Mouse (Mus musculus) forebrain, embryonic 13.5 days (tissue): Measurements from ENCODE around the gene Fmnl3. TPM values are rescaled to one million over a fixed set of nuclear protein-coding genes. Genes with fewer than 3 reads are reported as not detected.

Experiments used
- ATAC-seq: fragments of 200-750 bp; cut with Nextera tagmentation; 2 replicates; pipeline ENCODE4 v1.8.0; 2017
- H3K27ac ChIP-seq: fragments of 300-500 bp; sonication (generic); 2 replicates; pipeline ENCODE4 v1.5.1; 2015; ENCODE audit warnings: inconsistent platforms, mild to moderate bottlenecking, moderate library complexity
- H3K27me3 ChIP-seq: fragments of 300-500 bp; sonication (generic); 2 replicates; pipeline ENCODE4 v1.6.1; 2015; ENCODE audit warnings: mild to moderate bottlenecking, inconsistent platforms
- H3K36me3 ChIP-seq: fragments of 300-500 bp; sonication (generic); 2 replicates; pipeline ENCODE4 v1.6.1; 2015; ENCODE audit warnings: mild to moderate bottlenecking, inconsistent platforms; ENCODE audit not compliant: poor library complexity, severe bottlenecking
- H3K4me1 ChIP-seq: fragments of 300-500 bp; sonication (generic); 2 replicates; pipeline ENCODE4 v1.6.1; 2015; ENCODE audit warnings: inconsistent platforms
- H3K4me2 ChIP-seq: fragments of 300-500 bp; sonication (generic); 2 replicates; pipeline ENCODE4 v1.6.1; 2015; ENCODE audit warnings: inconsistent platforms, mild to moderate bottlenecking, moderate library complexity
- H3K4me3 ChIP-seq: fragments of 300-500 bp; sonication (generic); 2 replicates; pipeline ENCODE4 v1.5.1; 2015; ENCODE audit warnings: mild to moderate bottlenecking, inconsistent platforms
- H3K9ac ChIP-seq: fragments of 300-500 bp; sonication (generic); 2 replicates; pipeline ENCODE4 v1.6.1; 2015; ENCODE audit warnings: mild to moderate bottlenecking, inconsistent platforms
- H3K9me3 ChIP-seq: fragments of 300-500 bp; sonication (generic); replicated peaks from 2 replicates; pipeline ENCODE4 v1.6.1; 2016; ENCODE audit warnings: inconsistent platforms
- WGBS: fragments of 180-500 bp; shearing (Covaris S2); methylation state at CpG from one replicate; pipeline ENCODE4 v1.1.7; 2015; 5-methylcytosine and 5-hydroxymethylcytosine counted together
- polyA plus RNA-seq: library from polyadenylated mRNA; unstranded; fragments of >200 nt; fragmentation: Nextera tagmentation; extraction: Ambion mirVana; gene quantifications from 2 replicates; pipeline ENCODE4 v1.2.1, GENCODE M21; 2015

The Fmnl3 gene
- polyA plus RNA-seq, 1 experiment from 2014 or later = 8.2 TPM

GRCm38 (mm10) chr15:99320168-99320674 lies 50.1 kb downstream of the Fmnl3 start:
- H3K4me3 ChIP-seq = no peak overlapping the region
- no peak overlapping the region for H3K9ac ChIP-seq
- 88% methylated on average over 10 of the region's 10 CpGs for WGBS
- ATAC-seq = no peak
- H3K27ac ChIP-seq = no peak overlapping the region
- peaks cover 99% of the 10 kb centered on the region for H3K36me3 ChIP-seq
- no peak overlapping the region for H3K4me2 ChIP-seq
- H3K27me3 ChIP-seq = no peaks in the 10 kb centered on the region
- no peaks in the 10 kb centered on the region for H3K4me1 ChIP-seq
- no peaks in the 10 kb centered on the region for H3K9me3 ChIP-seq

GRCm38 (mm10) chr15:99319411-99319871 lies 50.8 kb downstream of the Fmnl3 start:
- Histone ChIP-seq H3K27me3 (no peaks in the 10 kb centered on the region), H3K4me2 (no peak overlapping the region), H3K36me3 (peaks cover 99% of the 10 kb centered on the region), H3K27ac (no peak overlapping the region), H3K4me1 (no peaks in the 10 kb centered on the region), H3K9ac (no peak overlapping the region), H3K9me3 (no peaks in the 10 kb centered on the region), H3K4me3 (no peak overlapping the region)
- WGBS = 77% methylated on average over 3 of the region's 3 CpGs
- no peak for ATAC-seq

- whole genome bisulfite sequencing = 89% methylated on average over 14 of the region's 14 CpGs
Observed at GRCm38 (mm10) chr15:99318861-99319410, 51.3 kb downstream of the Fmnl3 start.

GRCm38 (mm10) chr15:99318071-99318470 lies 52.2 kb downstream of the Fmnl3 start:
- H3K27ac ChIP-seq = no peak overlapping the region
- H3K27me3 ChIP-seq = no peaks in the 10 kb centered on the region
- no peaks in the 10 kb centered on the region for H3K4me1 ChIP-seq
- peaks cover 99% of the 10 kb centered on the region for H3K36me3 ChIP-seq
- WGBS = 83% methylated on average over 6 of the region's 6 CpGs
- ATAC-seq = no peak
- H3K4me3 ChIP-seq = no peak overlapping the region
- H3K9ac ChIP-seq = no peak overlapping the region
- no peaks in the 10 kb centered on the region for H3K9me3 ChIP-seq
- no peak overlapping the region for H3K4me2 ChIP-seq

More at GRCm38 (mm10) chr15:99318861-99319410, 51.3 kb downstream of the Fmnl3 start:
- Histone ChIP-seq H3K4me2 (no peak overlapping the region), H3K4me1 (no peaks in the 10 kb centered on the region), H3K4me3 (no peak overlapping the region), H3K27me3 (no peaks in the 10 kb centered on the region), H3K9ac (no peak overlapping the region), H3K9me3 (no peaks in the 10 kb centered on the region), H3K36me3 (peaks cover 100% of the 10 kb centered on the region), H3K27ac (no peak overlapping the region)
- ATAC-seq = no peak

- Histone ChIP-seq H3K9me3 (no peaks in the 10 kb centered on the region), H3K9ac (0 out of 2 replicates have a peak overlapping the region, but pooled peaks have one; percentile 8), H3K4me3 (no peak overlapping the region), H3K27me3 (no peaks in the 10 kb centered on the region), H3K36me3 (peaks cover 97% of the 10 kb centered on the region), H3K4me2 (no peak overlapping the region), H3K27ac (peak overlapping the region; percentile 85), H3K4me1 (no peaks in the 10 kb centered on the region)
- 84% methylated on average over 2 of the region's 2 CpGs for WGBS
- no peak for ATAC-seq
Observed at GRCm38 (mm10) chr15:99317267-99317651, 53.0 kb downstream of the Fmnl3 start.

GRCm38 (mm10) chr15:99316314-99317266 lies 53.7 kb downstream of the Fmnl3 start:
- H3K27ac ChIP-seq = peak overlapping the region; percentile 85
- H3K4me1 ChIP-seq = no peaks in the 10 kb centered on the region
- WGBS = 83% methylated on average over 16 of the region's 16 CpGs
- 0 out of 2 replicates have a peak overlapping the region, but pooled peaks have one; percentile 17 for H3K9ac ChIP-seq
- H3K27me3 ChIP-seq = no peaks in the 10 kb centered on the region
- H3K36me3 ChIP-seq = peaks cover 97% of the 10 kb centered on the region
- ATAC-seq = peak; percentile 65
- H3K9me3 ChIP-seq = no peaks in the 10 kb centered on the region
- H3K4me3 ChIP-seq = no peak overlapping the region
- no peak overlapping the region for H3K4me2 ChIP-seq

- no peak overlapping the region for H3K4me2 ChIP-seq
- no peak overlapping the region for H3K4me3 ChIP-seq
- H3K27ac ChIP-seq = no peak overlapping the region
- no peaks in the 10 kb centered on the region for H3K4me1 ChIP-seq
- H3K9ac ChIP-seq = no peak overlapping the region
- ATAC-seq = no peak
- peaks cover 96% of the 10 kb centered on the region for H3K36me3 ChIP-seq
- H3K27me3 ChIP-seq = no peaks in the 10 kb centered on the region
- no peaks in the 10 kb centered on the region for H3K9me3 ChIP-seq
- whole genome bisulfite sequencing = 93% methylated on average over 16 of the region's 16 CpGs
Observed at GRCm38 (mm10) chr15:99314891-99315290, 55.4 kb downstream of the Fmnl3 start.

GRCm38 (mm10) chr15:99310617-99311016 lies 59.7 kb downstream of the Fmnl3 start:
- Histone ChIP-seq H3K27ac (no peak overlapping the region), H3K4me3 (no peak overlapping the region), H3K9ac (no peak overlapping the region), H3K36me3 (peaks cover 96% of the 10 kb centered on the region), H3K9me3 (no peaks in the 10 kb centered on the region), H3K27me3 (no peaks in the 10 kb centered on the region), H3K4me2 (no peak overlapping the region), H3K4me1 (no peaks in the 10 kb centered on the region)
- ATAC-seq = no peak
- 96% methylated on average over 5 of the region's 5 CpGs for WGBS

- Histone ChIP-seq H3K4me2 (no peak overlapping the region), H3K4me3 (no peak overlapping the region), H3K9ac (no peak overlapping the region), H3K36me3 (peaks cover 96% of the 10 kb centered on the region), H3K9me3 (no peaks in the 10 kb centered on the region), H3K4me1 (no peaks in the 10 kb centered on the region), H3K27ac (no peak overlapping the region), H3K27me3 (no peaks in the 10 kb centered on the region)
- 92% methylated on average over 9 of the region's 9 CpGs for WGBS
- no peak for ATAC-seq
Observed at GRCm38 (mm10) chr15:99309549-99309948, 60.7 kb downstream of the Fmnl3 start.

GRCm38 (mm10) chr15:99307476-99307875 lies 62.8 kb downstream of the Fmnl3 start:
- Histone ChIP-seq H3K27ac (no peak overlapping the region), H3K9me3 (no peaks in the 10 kb centered on the region), H3K36me3 (peaks cover 94% of the 10 kb centered on the region), H3K4me3 (no peak overlapping the region), H3K4me2 (no peak overlapping the region), H3K4me1 (no peaks in the 10 kb centered on the region), H3K27me3 (no peaks in the 10 kb centered on the region), H3K9ac (no peak overlapping the region)
- no peak for ATAC-seq
- 86% methylated on average over 9 of the region's 9 CpGs for whole genome bisulfite sequencing

GRCm38 (mm10) chr15:99296213-99296612 lies 74.1 kb downstream of the Fmnl3 start:
- ATAC-seq = no peak
- H3K9me3 ChIP-seq = no peaks in the 10 kb centered on the region
- peak overlapping the region; percentile 79 for H3K4me2 ChIP-seq
- peak overlapping the region; percentile 92; the same call in 1 of the 2 replicates for H3K27ac ChIP-seq
- H3K4me3 ChIP-seq = peak overlapping the region; percentile 68
- 38% methylated on average over 5 of the region's 5 CpGs for WGBS
- H3K9ac ChIP-seq = peak overlapping the region; percentile 78
- H3K36me3 ChIP-seq = peaks cover 6% of the 10 kb centered on the region; the same call in 1 of the 2 replicates
- H3K4me1 ChIP-seq = peaks cover 24% of the 10 kb centered on the region
- no peaks in the 10 kb centered on the region for H3K27me3 ChIP-seq

GRCm38 (mm10) chr15:99295484-99295981 lies 74.7 kb downstream of the Fmnl3 start, which contains the start of gene Fam186b:
TSS of gene Fam186b (minus strand) at chr15:99295888.
- Histone ChIP-seq H3K9me3 (no peaks in the 10 kb centered on the region), H3K27me3 (no peaks in the 10 kb centered on the region), H3K27ac (peak within 1 kb of the TSS; percentile 92), H3K36me3 (peaks cover 6% of the 10 kb centered on the region; the same call in 1 of the 2 replicates), H3K9ac (peak within 1 kb of the TSS; percentile 78), H3K4me1 (peaks cover 24% of the 10 kb centered on the region), H3K4me2 (peak within 1 kb of the TSS; percentile 79), H3K4me3 (peak within 1 kb of the TSS; percentile 68)
- 2% methylated on average over 11 of the region's 17 CpGs for whole genome bisulfite sequencing
- ATAC-seq = peak; percentile 51; the same call in 1 of the 2 replicates
